Mouse (Mus musculus): Measurements from ENCODE around the gene Foxp1.

The Foxp1 gene

GRCm38 (mm10) chr6:99203231-99203630 is 319.3 kb downstream of the Foxp1 start:
- DNase-seq: no peak

DNA sequence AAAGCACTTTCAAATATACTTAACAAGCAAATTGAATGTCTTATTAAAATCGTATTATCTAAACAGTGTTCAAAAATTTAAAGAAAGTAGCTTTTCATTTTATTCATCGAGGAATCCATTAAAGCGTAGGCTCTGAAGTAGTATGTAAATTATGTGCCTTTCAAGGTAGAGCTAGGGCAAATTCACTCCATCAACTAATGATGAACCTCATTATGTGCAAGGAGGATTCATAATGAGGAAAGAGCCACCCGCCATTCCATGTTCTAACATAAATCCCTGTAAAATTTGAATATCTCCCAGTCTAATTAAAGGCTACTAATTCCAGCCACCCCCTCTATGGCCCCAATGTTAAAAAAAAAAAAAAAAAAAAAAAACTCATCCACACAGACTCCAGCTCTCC is 319.7 kb downstream of the Foxp1 start:
- no peak for DNase-seq

DNA sequence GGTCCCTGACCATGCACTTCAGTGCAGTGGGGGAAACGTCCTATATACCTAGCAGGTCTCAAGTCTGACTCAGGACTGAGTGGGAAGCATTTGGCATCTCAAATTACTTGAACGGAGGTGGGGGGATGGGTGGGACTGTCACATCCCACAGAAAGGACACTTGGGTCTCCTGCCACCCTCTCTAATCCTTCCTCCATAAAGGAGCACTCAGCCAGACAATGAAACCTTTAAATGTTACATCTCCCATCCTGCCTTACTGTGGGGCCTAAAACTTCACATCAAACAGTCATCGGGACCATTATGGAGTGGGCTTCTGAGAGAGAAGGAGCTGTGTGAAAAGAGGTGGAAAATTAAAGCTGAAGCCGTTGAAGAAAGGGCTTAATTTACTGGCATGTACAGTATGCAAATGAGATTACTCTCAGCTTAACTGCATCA is 321.2 kb downstream of the Foxp1 start:
- no peak for DNase-seq

- no peak for DNase-seq
Measured at GRCm38 (mm10) chr6:99200656-99201055, 321.9 kb downstream of the Foxp1 start.

GRCm38 (mm10) chr6:99199277-99199676 is 323.2 kb downstream of the Foxp1 start:
- DNase-seq: no peak

- no peak for DNase-seq
Measured at GRCm38 (mm10) chr6:99193697-99194096, 328.8 kb downstream of the Foxp1 start.

GRCm38 (mm10) chr6:99191636-99192137 is 330.8 kb downstream of the Foxp1 start:
- no peak for DNase-seq

DNA sequence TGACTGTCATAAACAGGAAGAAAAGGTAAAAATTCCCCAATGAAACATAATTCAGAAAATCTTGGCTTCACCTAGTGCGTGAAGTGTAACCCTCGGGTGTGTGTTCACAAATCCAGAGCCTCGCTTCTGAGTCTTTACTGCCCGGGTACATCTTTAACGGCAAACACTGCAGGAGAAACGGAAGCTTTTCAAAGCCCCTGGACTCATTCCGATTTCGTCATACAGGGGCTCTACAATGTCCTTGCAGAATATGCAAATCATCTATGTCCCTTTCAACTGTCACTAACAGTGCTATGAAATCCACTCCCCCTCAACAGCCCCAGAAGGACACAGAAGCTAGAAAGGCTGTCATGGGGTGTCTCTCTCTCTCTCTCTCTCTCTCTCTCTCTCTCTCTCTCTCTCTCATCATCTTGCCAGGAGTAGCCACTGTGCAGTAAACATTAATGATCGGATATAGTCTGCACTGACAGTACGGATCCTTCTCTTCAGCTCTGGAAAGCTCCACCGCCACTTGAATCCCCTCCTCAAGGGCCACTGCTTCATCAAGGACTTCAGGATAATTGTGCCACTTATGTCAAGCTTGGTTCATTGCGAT is 331.4 kb downstream of the Foxp1 start:
- DNase-seq: no peak

GRCm38 (mm10) chr6:99189967-99190366 is 332.6 kb downstream of the Foxp1 start:
- DNase-seq: no peak

DNA sequence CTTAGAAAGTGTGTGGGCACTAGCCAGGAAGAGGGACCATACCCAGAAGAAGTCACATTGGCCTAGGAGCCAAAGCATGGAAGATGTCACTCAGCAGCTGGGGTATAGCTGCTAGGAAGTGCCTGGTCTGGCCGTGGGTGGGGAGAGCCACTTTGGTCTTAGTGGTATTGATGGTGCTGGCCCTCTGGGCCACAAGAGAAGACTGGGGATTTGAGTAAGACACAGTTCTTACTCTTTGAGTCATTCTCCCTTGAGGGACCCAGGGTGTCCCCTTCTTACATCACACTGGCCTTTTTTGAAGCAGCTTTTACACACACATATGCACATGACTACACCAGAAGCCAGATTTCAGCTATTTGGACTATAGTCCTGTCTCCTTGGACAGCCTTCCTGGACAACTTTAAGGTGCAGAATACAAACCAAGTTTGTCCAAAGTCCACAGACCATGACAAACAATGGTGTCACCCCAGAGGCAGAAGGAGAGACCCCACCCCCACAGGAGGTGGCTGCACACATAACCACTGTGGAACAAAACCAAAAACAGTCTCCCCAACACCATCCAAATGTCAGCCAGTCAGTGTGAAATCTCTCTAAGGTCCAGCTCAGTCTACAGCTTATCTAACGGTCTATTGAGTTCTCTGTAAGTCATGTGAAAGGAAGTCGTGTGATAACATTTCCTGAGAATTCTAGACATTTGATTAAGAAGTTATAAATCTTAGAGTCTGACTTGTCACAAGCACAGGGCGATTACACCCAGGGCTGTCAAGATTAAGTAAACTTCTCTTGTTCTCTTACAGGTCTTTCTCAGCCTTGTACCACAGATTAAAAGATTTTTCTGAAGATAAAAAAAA is 333.9 kb downstream of the Foxp1 start:
- DNase-seq: no peak

DNA sequence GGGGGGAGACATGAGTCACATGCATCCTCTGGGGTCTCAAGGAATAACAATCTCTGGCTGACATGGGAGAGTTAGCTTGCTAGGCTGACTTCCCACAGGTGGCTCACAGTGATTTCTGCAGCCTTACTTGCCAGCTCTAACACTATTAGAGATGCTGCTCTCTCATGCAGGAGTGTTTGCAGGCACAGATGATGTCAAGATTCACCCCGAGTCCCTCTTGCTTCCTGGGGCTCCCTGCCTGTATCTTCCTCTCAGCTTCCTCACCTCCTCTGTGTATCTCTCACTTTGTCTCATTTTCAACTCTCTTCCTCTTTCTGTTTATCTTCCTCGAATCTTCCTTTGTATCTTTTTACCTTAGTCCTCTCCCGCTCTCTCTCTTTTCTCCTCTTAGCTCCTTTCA is 334.6 kb downstream of the Foxp1 start:
- DNase-seq: no peak

DNA sequence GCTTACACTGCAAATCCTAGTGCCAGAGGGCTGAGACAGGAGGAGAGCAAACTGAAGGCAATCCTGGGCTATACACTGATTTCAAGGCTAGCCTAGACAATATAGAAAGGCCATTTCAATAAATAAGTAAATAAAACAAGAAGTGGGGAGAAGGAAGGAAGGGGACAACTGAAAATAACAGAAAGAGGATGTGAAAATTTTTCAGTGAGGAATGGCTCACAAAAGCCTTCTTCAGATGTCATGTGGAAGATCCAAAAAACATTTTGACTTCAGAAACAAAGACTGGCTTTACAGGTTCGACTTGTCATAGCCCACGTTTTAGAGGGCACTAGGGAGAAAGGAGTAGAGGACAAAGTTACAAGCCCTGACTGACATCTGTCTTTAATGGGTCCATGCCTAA is 335.1 kb downstream of the Foxp1 start:
- DNase-seq: no peak

- DNase-seq: no peak
Measured at GRCm38 (mm10) chr6:99186569-99186968, 336.0 kb downstream of the Foxp1 start.

DNA sequence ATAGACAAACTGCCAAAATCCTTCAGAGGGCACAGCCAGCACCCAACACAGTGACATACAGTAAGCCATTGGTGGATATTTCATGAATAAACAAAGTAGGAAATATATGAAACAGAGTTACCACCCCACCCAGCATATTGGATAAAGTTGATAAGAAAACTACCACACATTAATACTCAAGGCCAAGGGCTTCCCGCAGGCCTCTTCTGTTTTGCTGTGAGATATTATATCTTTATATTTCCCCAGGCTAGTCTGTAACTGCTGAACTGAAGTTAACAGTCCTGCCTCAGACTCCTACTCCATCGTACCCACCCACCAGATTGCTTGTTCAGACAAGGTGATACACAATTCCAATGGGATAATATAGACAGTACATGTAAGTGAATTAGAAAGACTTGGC is 336.7 kb downstream of the Foxp1 start:
- DNase-seq: no peak

DNA sequence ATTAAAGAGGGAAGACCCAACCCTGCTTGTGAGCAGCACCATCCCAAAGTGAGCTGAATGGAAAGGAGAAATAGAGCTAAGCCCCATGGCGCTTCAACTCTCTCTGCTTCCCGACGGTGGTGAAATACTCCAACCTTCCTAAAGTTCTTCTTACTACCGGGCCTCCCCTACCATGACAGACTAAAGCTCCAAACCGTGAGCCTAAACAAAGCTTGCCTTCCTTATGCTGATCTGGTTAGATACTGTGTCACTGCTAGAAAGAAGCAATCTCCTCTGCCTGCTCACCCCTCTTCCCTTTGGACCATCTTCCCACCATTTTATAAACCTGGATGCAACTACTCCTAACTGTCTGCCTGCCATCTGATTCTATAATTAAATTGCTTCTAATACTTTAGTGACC is 338.5 kb downstream of the Foxp1 start:
- DNase-seq: no peak

GRCm38 (mm10) chr6:99182777-99183176 is 339.7 kb downstream of the Foxp1 start:
- no peak for DNase-seq

DNA sequence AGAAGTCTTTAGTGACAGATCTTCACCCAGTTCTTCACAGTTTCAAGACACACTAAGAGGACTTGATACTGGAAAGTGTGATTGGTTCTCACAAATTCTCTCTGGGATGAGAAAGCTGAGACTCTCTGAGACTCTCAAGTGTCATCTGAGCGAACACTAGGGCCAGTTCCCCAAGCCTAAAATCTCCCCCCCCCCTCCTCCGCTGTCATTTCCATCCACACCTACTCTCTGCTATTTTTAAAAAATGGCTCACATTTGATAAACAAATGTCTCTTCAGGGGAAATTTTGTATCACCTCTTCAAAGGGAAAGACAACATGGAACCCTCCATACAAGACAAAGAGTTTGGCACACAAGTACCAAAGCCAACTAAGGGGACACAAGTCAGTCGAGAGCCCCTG is 346.3 kb downstream of the Foxp1 start:
- DNase-seq: no peak

GRCm38 (mm10) chr6:99175377-99175776 is 347.1 kb downstream of the Foxp1 start:
- DNase-seq: no peak

DNA sequence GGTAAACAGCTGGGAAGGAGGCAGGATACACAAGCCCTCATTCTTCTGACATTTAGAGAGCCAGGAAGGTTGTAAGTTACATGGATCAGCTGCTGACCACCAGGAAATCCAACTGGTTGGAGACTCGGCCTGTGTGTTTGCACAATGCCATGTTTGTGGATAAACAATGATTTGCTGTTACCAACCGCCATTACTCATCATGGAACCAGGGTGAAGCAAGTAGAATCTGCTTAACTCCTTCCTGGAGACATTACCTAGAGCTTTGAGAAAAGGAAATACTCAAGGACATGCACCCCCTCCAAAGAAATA is 348.7 kb downstream of the Foxp1 start:
- no peak for DNase-seq

DNA sequence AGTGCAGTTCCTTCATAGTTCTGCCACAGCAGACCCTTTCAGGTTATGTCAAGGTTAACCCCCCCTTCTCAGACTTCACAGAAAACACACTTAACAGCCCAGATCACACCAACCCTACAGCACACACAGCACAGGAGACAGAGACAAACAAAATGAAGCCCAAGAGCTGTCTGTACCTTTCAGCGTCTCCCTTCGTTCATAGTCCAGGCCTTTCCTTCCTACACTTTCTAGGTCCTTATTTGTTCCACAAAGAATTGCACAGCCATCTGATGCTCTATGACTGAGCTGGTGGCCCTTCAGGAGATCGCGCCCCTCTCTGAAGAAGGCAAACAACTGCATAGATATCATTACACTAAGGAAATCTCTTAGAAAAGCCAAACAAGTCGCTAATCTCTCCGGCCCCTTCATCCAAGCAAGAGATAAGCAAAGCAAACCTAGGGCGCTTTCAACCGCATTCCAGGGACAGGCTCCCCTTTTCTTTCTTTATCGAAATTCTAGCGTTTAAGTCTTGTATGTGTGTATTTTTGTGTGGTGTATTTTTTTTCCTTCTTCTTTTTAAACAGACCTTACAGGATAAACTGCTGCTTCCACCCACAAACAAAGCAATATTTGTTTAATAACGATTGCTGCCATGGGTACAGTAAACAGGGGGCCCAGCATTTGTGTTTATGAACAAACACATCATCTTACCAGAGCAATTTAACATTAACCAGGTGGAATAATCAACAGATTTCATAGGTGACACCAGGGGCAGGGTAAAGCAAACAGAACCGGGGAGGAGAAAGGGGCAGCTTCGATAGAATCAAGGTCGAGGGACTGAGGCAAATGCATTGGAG is 349.2 kb downstream of the Foxp1 start:
- DNase-seq: no peak

DNA sequence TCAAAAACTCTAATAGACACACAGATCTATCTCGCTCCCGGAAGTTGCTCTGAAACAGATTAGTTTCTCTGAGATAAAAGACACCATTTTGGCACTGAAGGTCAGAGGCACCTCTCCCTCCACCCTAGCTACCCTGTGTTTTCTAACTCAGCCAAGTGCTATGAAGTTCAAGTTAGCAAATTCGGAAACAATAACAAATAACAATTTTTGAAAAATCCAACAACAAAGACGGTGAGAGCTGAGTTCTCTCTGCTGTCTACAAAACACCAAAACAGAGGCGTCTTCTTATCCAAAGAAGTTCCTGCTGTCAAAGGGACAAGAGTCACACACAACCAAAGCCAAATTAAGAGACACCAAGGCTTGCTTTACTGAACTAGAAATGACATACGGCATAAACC is 349.9 kb downstream of the Foxp1 start:
- DNase-seq: no peak

GRCm38 (mm10) chr6:99171901-99172588 is 350.5 kb downstream of the Foxp1 start:
- DNase-seq: no peak

DNA sequence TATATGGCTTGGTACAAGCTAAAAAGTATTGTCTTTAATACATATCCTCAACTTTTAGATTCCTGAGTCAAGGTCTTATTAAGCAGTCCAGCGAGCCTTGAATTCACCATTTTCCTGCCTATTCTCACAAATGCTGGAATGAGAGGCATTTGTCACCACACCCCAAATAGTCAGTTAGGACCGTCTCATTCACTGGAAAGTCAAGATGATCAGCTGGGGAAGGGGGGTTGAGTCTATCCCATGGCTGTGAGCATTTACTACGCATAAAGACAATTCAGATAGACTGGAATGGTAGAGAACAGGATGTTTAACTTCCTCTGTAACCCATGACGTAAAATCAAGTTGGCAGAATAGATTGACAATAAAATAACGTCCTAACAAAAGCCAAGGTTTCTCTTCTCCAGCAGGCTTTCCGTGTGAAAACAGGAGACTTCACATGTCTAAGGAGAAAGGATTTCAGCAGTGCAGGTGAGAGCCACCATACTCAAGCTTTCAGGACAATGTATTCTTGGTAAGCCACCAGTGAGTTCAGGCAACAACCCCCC is 351.2 kb downstream of the Foxp1 start:
- no peak for DNase-seq

Data from spleen, adult 18-20 months (tissue).